Mouse (Mus musculus) bone marrow macrophage, adult 2 months (primary cell): ENCODE results near the gene Bcl11b.

Source experiments
- CTCF ChIP-seq: IDR thresholded peaks from 2 replicates; pipeline ENCODE4 v1.5.1; 2012; ENCODE audit warnings: low read depth, mild to moderate bottlenecking, low read length, moderate library complexity
- POLR2A ChIP-seq: IDR thresholded peaks from 2 replicates; pipeline ENCODE4 v1.6.1; 2012; ENCODE audit warnings: mild to moderate bottlenecking, low read depth, low read length, borderline replicate concordance

- TF ChIP-seq CTCF (no peak), POLR2A (no peak)
These were observed 135.1 kb downstream of the Bcl11b start for GRCm38 (mm10) chr12:107868291-107868690.
